Mouse (Mus musculus) heart, embryonic 11.5 days (tissue): ENCODE measurements at regions not wholly inside any gene's neighbourhood (a gene's known extent, or its start where the extent isn't known, plus 50 kb on each side); places are given as distances from the start of the nearest gene placed in this dataset.
A peak's percentile ranks its signal among the peaks of the same experiment; 100 is the strongest.

ENCODE experiments used
- ATAC-seq: fragments of 200-750 bp; cut with Nextera tagmentation; replicated peaks from 2 replicates; pipeline ENCODE4 v1.8.0; 2017; ENCODE audit warnings: moderate library complexity; ENCODE audit not compliant: insufficient number of reproducible peaks, low FRiP score, low TSS enrichment
- H3K27ac ChIP-seq: fragments of 300-500 bp; sonication (generic); 2 replicates; pipeline ENCODE4 v1.5.1; 2014; ENCODE audit warnings: mild to moderate bottlenecking, low read depth, low read length
- H3K27me3 ChIP-seq: fragments of 300-500 bp; sonication (generic); 2 replicates; pipeline ENCODE4 v1.6.1; 2014; ENCODE audit warnings: mild to moderate bottlenecking, low read length, mixed read lengths; ENCODE audit not compliant: control insufficient read depth, insufficient read depth
- H3K36me3 ChIP-seq: fragments of 300-500 bp; sonication (generic); 2 replicates; pipeline ENCODE4 v1.6.1; 2014; ENCODE audit warnings: mild to moderate bottlenecking, low read length, moderate library complexity, mixed read lengths; ENCODE audit not compliant: control insufficient read depth, insufficient read depth
- H3K4me1 ChIP-seq: fragments of 300-500 bp; sonication (generic); 2 replicates; pipeline ENCODE4 v1.6.1; 2014; ENCODE audit warnings: low read length; ENCODE audit not compliant: control insufficient read depth, insufficient read depth
- H3K4me2 ChIP-seq: fragments of 300-500 bp; sonication (generic); 2 replicates; pipeline ENCODE4 v1.6.1; 2014; ENCODE audit warnings: mild to moderate bottlenecking, moderate library complexity
- H3K4me3 ChIP-seq: fragments of 300-500 bp; sonication (generic); 2 replicates; pipeline ENCODE4 v1.5.1; 2014; ENCODE audit warnings: low read depth, low read length
- H3K9ac ChIP-seq: fragments of 300-500 bp; sonication (generic); 2 replicates; pipeline ENCODE4 v1.6.1; 2014; ENCODE audit warnings: mild to moderate bottlenecking, low read depth, low read length, moderate library complexity
- H3K9me3 ChIP-seq: fragments of 300-500 bp; sonication (generic); replicated peaks from 2 replicates; pipeline ENCODE4 v1.6.1; 2016; ENCODE audit warnings: low read length; ENCODE audit not compliant: control insufficient read depth
- WGBS: fragments of 180-500 bp; shearing (Covaris S2); extraction: QIAGEN DNeasy Blood & Tissue Kit; methylation state at CpG from one replicate; pipeline ENCODE4 v1.1.7; 2014; ENCODE audit not compliant: insufficient replicate concordance; 5-methylcytosine and 5-hydroxymethylcytosine counted together

- H3K9ac ChIP-seq = no peak overlapping the region
- H3K9me3 ChIP-seq = no peaks in the 10 kb centered on the region
- H3K4me1 ChIP-seq = no peaks in the 10 kb centered on the region
- H3K27ac ChIP-seq = no peak overlapping the region
- no peak overlapping the region for H3K4me3 ChIP-seq
- 75% methylated on average over 11 of the region's 11 CpGs for WGBS
- no peaks in the 10 kb centered on the region for H3K36me3 ChIP-seq
- no peak overlapping the region for H3K4me2 ChIP-seq
- H3K27me3 ChIP-seq = no peaks in the 10 kb centered on the region
- no peak for ATAC-seq
Measured at GRCm38 (mm10) chr5:106335639-106336038, 122.3 kb downstream of the Barhl2 start.

- Histone ChIP-seq H3K9me3 (no peaks in the 10 kb centered on the region), H3K27me3 (no peaks in the 10 kb centered on the region), H3K4me1 (peaks cover 1% of the 10 kb centered on the region; the same call in 1 of the 2 replicates), H3K4me2 (no peak overlapping the region), H3K36me3 (no peaks in the 10 kb centered on the region), H3K4me3 (no peak overlapping the region), H3K9ac (no peak overlapping the region), H3K27ac (no peak overlapping the region)
- WGBS = 64% methylated on average over 9 of the region's 9 CpGs
- no peak for ATAC-seq
Measured at GRCm38 (mm10) chr5:106327592-106328150, 130.3 kb downstream of the Barhl2 start.

GRCm38 (mm10) chr5:106322574-106323215 is 135.3 kb downstream of the Barhl2 start:
- 34% methylated on average over 18 of the region's 18 CpGs for WGBS
- Histone ChIP-seq H3K9ac (no peak overlapping the region), H3K27ac (no peak overlapping the region), H3K9me3 (no peaks in the 10 kb centered on the region), H3K27me3 (no peaks in the 10 kb centered on the region), H3K4me1 (peaks cover 5% of the 10 kb centered on the region; the same call in 1 of the 2 replicates), H3K4me3 (no peak overlapping the region), H3K36me3 (no peaks in the 10 kb centered on the region), H3K4me2 (peak overlapping the region; percentile 19; the same call in 1 of the 2 replicates)
- no peak for ATAC-seq

GRCm38 (mm10) chr5:106321426-106321825 is 136.5 kb downstream of the Barhl2 start:
- Histone ChIP-seq H3K9me3 (no peaks in the 10 kb centered on the region), H3K36me3 (no peaks in the 10 kb centered on the region), H3K27ac (no peak overlapping the region), H3K4me1 (peaks cover 5% of the 10 kb centered on the region; the same call in 1 of the 2 replicates), H3K27me3 (no peaks in the 10 kb centered on the region), H3K9ac (no peak overlapping the region), H3K4me2 (no peak overlapping the region), H3K4me3 (no peak overlapping the region)
- WGBS = 46% methylated on average over 5 of the region's 5 CpGs
- ATAC-seq = no peak

- H3K4me2 ChIP-seq = no peak overlapping the region
- no peaks in the 10 kb centered on the region for H3K9me3 ChIP-seq
- H3K4me1 ChIP-seq = peaks cover 5% of the 10 kb centered on the region; the same call in 1 of the 2 replicates
- H3K27ac ChIP-seq = no peak overlapping the region
- 61% methylated on average over 3 of the region's 3 CpGs for WGBS
- H3K36me3 ChIP-seq = no peaks in the 10 kb centered on the region
- no peak for ATAC-seq
- H3K9ac ChIP-seq = no peak overlapping the region
- H3K27me3 ChIP-seq = no peaks in the 10 kb centered on the region
- no peak overlapping the region for H3K4me3 ChIP-seq
Measured at GRCm38 (mm10) chr5:106321023-106321422, 136.9 kb downstream of the Barhl2 start.

- H3K9ac ChIP-seq = no peak overlapping the region
- ATAC-seq = no peak
- no peak overlapping the region for H3K27ac ChIP-seq
Measured at GRCm38 (mm10) chr5:106320039-106320438, 137.9 kb downstream of the Barhl2 start.

GRCm38 (mm10) chr5:106318246-106318645 is 139.7 kb downstream of the Barhl2 start:
- H3K36me3 ChIP-seq = no peaks in the 10 kb centered on the region
- no peak overlapping the region for H3K4me3 ChIP-seq
- WGBS = 67% methylated on average over 6 of the region's 6 CpGs
- no peak overlapping the region for H3K9ac ChIP-seq
- no peak for ATAC-seq
- H3K4me2 ChIP-seq = no peak overlapping the region
- no peak overlapping the region for H3K27ac ChIP-seq
- peaks cover 5% of the 10 kb centered on the region; the same call in 1 of the 2 replicates for H3K4me1 ChIP-seq
- H3K9me3 ChIP-seq = no peaks in the 10 kb centered on the region
- no peaks in the 10 kb centered on the region for H3K27me3 ChIP-seq

More at GRCm38 (mm10) chr5:106320039-106320438, 137.9 kb downstream of the Barhl2 start:
- Histone ChIP-seq H3K4me1 (peaks cover 5% of the 10 kb centered on the region; the same call in 1 of the 2 replicates), H3K4me3 (no peak overlapping the region), H3K4me2 (no peak overlapping the region), H3K36me3 (no peaks in the 10 kb centered on the region), H3K27me3 (no peaks in the 10 kb centered on the region), H3K9me3 (no peaks in the 10 kb centered on the region)
- 36% methylated on average over 6 of the region's 6 CpGs for WGBS

- no peaks in the 10 kb centered on the region for H3K4me1 ChIP-seq
- no peak for ATAC-seq
- H3K9me3 ChIP-seq = no peaks in the 10 kb centered on the region
- 75% methylated on average over 6 of the region's 6 CpGs for WGBS
- H3K27me3 ChIP-seq = no peaks in the 10 kb centered on the region
- no peaks in the 10 kb centered on the region for H3K36me3 ChIP-seq
- H3K4me3 ChIP-seq = no peak overlapping the region
- H3K27ac ChIP-seq = no peak overlapping the region
- no peak overlapping the region for H3K4me2 ChIP-seq
- no peak overlapping the region for H3K9ac ChIP-seq
Measured at GRCm38 (mm10) chr5:106313874-106314273, 144.1 kb downstream of the Barhl2 start.

- H3K27me3 ChIP-seq = no peaks in the 10 kb centered on the region
- 50% methylated on average over 4 of the region's 4 CpGs for WGBS
- no peaks in the 10 kb centered on the region for H3K4me1 ChIP-seq
- H3K4me3 ChIP-seq = no peak overlapping the region
- no peak overlapping the region for H3K27ac ChIP-seq
- no peak overlapping the region for H3K4me2 ChIP-seq
- H3K36me3 ChIP-seq = no peaks in the 10 kb centered on the region
- H3K9me3 ChIP-seq = no peaks in the 10 kb centered on the region
- no peak for ATAC-seq
- H3K9ac ChIP-seq = no peak overlapping the region
Measured at GRCm38 (mm10) chr5:106301372-106301771, 156.6 kb downstream of the Barhl2 start.
